Mouse (Mus musculus) cerebellum, postnatal 36 days (tissue): Measurements from ENCODE around the gene Grin2b.

Experiments used
- DNase-seq, 2 experiments: peaks; one replicate each; pipeline ENCODE4 v3.0.0; 2021 to 2022; ENCODE audit warnings: mixed read lengths in 2 of 2

Gene Grin2b

DNA sequence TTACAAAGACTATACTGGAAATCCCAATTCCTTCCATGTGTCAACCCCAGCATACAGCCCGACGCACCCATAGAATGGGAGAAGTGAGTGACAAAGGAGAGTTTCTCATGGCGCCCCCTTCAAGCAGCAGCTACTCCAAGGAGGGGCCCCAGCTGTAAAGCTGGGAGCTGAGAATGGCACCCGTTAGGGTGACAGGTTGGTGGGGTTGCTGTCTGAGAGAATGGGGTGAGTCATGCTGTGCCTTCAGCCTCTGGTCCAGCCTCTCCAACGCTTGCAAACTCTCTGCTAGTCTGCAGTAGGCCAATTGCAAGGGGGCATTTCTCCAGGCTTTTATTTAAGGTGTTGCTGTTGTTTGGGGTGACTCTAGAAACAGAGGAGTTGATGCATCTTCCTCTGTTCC lies 73.1 kb downstream of the Grin2b start:
- DNase-seq = no peak

DNA sequence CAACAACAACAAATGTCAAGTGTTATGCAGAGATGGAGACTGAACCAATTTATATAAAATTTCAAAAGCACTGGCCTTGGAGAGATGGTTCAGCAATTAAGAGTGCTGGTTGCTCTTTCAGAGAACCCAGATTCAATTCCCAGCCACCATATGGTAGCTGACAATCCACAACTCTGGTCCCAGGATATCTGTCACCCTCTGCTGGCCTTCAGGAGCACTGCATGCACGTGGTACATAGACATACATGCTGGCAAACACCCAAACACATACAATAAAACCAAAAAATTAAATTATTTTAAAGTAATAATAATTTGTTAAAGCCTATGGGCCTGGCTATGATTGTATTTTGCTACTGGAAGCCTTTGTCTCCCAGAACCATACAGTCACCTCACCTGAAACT lies 77.0 kb downstream of the Grin2b start:
- no peak for DNase-seq

DNA sequence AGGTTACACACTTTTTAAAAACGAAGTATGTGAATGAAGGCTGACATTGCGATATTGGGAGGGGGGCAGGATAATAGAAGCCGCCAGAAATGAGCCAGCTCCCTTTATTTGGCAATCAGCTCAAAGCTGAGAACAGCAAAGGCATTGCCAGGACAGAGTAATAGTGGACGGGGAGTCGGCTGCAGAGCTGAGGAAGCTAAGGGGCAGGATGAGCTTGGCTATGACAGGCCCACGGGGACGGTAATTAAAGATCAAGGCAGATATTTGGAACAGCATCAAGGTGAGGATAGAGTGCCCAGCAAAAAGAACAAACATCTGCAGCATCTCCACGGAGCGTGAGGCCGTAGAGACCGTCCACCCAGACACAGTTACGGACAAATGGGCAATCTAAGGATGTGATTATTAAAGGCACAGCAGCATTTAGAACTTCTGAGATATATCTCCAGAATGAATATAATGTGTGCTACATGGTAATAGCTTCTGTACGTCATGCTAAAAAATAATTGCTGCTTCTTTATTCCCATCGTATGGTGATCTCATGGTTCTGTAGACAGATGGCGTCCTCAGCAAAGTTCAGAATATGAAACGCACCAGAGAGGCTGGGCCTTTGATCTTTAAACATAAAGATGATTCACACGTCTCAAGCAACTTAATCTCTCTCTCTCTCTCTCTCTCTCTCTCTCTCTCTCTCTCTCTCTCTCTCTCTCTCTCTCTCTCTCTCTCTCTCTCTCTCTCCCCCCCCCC lies 93.1 kb downstream of the Grin2b start:
- no peak for DNase-seq

DNA sequence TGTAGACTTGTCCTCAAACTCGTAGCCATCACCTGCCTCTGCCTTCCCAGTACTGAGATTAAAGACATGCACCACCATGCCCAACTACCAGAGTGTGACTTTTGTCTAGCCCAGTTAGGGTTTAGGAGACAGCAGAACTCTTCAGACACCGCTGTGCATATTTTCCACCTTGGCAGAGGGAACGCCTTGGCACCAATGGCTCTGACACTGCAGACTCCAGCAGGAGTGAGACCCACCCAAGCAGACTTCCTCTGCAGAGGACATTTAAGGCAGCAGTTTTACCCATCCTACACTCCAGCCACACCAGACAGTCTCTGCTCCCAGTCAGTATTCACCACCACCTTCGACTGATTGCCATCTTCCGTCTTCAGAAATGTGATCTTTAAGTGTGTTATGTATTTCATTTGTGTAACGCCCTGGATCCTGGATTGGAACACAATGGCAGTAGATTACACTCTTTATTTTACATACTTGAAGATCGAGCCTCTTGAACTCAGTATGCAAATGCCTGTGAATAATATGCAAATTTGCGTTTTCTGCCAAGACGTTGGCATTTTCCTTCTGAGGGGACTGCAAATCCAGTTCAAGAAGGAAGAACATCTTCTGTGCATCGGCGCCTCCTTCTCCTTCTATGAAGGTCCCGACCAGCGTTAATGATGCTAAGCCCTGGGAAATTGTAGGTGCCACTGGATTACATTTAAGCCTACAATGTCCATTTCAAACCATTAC lies 100.8 kb downstream of the Grin2b start:
- DNase-seq = no peak

DNA sequence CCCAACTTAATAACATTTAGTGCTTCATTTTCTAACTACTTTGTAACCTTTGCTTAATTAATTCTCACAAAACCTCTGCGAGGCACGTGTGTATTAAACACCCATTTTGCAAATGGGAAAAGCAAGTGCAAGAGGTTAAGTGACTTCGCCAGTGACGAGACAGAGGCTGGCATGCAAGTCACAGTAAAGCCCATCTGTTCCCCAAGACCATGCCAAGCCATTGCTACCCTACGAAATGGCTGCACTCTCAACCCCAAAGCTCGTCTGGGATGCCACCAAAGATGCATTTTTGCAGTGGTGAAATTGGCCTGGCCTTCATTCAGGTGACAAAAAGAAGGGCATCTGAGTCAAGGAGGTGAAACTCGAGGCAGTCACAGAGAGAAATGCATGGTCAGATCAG lies 103.2 kb downstream of the Grin2b start:
- no peak for DNase-seq

DNA sequence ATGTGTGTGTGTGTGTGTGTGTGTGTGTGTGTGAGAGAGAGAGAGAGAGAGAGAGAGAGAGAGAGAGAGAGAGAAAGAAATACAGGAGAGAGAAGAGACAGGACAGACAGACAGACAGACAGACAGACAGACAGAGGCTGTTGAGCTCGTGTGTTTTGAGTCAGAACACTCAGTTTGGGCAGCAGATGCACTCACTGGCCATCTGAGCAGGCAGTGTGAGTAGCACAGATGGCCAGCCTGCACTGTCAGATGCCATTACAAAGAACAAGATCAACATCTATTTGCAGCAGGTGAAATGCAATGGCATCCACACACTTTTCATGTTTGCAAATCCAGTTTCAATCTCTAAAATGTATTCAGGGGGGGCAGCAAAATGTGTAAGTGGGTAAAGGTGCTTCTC lies 120.0 kb downstream of the Grin2b start:
- DNase-seq = peak in 1 of 2 experiments; percentile 6

DNA sequence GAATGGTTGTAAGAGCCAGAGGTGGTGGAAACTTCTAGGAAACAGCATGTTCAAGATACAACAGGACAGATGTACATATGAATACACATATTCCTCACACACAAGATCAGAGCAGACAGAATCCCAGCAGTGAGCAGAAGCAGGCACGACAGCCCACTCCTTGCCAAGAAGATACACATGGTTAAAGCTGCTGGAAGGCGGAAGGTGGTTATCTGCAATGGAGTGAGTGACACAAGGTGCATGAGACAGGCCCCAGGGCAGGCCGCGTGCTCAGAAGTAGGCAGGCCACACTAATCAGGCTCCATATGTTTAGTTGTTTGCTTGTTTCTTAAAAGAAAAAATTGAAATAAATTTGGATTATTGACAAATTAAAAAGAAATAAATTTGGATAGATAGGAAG lies 123.0 kb downstream of the Grin2b start:
- no peak for DNase-seq

DNA sequence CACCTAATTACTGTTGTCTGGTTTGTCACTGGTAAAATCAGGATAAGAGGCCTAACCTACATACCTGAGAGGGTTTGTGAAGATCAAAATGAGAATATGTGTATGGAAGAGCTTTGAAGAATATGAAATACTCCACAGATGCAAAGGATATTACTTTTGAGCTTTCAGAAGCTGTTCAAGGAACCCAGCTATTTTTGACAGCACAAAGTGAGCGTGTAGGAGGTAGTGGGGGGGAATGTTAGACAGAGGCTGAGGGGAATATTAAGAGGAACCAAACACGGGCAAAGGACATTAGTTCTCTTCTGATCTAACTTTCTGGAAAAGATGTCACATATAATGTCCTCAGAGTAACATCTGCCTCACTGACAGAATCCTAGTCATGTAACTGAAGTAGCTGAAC lies 125.2 kb downstream of the Grin2b start:
- DNase-seq = no peak

DNA sequence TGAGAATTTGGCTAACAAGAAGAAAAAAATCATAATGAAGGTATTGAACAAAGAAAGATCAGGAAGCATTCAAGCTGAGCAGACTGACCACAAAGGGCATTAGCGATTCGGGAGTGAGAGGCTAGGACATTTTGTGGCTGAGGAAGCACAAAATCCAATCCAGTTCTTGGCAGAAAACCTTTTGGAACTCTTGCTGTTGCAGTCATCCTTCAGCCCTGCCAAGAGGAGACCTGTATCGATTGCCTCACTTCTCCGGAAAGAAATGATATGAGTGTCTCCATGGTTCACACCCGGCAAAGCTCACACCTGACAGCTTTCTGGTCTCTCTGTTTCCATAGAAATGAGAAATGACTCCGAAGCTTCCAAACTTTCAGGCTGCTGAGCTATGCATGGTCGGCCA lies 127.2 kb downstream of the Grin2b start:
- DNase-seq = no peak

DNA sequence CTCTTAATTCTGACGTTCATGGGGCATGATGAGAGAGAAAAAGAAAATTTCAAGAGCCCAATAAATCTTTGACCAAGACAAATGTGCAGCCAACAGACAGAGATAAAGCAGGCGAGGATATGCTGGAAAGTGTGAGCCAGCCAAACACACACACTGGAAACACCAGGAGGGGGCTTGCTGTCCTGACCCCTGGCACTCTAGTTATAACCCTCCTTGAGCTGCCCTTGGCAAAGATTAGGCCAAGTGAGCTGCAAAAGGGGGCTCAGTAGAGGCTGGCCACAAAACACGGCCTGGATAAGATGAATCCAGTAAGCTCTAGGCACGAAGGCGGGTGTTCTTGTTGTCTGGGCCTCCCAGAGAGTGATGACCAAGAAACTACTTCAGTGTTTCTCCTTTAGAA lies 128.8 kb downstream of the Grin2b start:
- no peak for DNase-seq

DNA sequence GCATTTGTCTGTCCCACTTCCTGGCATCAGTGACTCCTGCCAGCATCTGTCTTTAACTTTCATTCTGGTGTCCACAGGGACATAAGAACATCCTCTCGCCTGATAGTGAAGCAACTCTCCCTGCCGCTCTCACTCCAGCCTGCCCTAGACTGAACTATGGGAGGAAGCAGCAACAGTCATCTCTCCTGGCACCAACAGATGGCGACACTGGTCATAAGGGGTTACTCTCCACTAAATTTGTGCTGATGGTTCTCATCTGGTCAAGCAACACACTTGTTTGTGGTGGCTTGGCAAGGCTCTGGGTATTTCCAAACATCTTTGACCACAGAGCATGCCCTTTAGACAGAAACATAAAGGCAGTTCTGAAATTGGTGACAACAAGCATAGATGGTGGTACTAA lies 130.9 kb downstream of the Grin2b start:
- no peak for DNase-seq

DNA sequence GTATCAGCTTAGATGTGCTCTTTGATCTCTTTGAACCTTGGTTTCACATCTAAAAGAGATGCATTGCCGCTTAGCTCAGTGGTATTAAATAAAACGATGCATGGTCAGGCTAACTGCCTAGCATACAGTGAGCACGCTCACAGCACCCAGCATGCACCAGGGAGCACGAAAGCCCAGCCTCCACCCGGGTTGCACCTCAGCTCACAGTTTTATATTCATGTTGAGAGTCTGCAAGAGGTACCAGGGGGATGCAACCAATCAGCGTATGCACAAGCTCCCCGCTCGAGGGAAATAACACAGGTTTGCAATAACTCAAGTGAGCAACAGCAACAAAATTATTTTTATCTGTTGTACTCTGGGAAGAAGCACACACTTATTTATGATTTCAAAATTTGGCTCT lies 131.5 kb downstream of the Grin2b start:
- no peak for DNase-seq

DNA sequence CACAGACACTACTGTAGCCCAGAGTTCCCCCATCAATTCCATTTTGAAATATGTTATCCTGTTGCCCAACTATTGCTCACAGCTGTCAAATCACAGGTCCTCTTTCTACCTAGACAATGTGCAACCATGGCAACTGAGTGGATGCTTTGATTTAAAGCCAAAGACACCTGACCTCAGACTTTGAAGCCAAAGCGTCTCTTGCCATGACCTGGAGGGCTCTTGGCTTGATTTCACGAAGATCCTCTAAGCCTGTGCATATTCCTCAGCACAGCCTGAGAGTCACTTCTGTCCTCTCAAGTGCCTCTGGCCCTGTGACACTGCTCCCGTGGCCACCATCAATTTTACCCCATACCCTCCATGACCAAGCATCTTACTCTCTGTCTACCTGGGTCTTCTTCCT lies 132.4 kb downstream of the Grin2b start:
- DNase-seq = no peak

DNA sequence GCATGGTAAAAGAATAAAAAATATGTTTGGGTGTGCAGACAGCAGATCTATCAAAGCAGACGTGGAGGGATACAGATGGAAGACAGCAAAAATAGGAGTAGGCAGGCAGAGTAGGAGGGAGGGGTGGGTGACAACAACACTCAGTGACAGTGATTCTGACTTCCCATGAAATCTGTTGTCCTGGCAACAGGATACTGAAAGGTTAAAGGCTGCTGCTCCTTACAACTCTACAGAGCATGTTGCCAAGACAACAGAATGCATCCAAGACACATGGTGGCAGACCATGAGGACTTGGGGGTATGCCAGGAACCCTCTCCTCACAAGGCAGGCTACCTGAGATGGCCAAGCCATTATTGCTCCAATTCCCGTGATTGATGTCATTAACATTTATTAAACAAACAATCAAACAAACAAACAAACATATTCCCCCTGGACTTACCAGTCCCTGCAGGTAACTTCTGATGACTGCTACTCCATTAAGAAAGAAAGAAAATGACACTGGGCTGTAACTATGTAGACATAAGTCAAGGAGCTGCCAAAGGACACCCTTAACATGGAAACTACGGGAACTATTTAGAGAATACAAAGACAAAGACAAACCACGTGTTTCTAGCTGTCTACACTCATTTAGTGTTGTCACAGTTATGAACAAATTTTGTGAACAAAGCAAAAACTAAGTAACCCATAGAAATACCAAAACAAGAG lies 143.9 kb downstream of the Grin2b start:
- DNase-seq = no peak

DNA sequence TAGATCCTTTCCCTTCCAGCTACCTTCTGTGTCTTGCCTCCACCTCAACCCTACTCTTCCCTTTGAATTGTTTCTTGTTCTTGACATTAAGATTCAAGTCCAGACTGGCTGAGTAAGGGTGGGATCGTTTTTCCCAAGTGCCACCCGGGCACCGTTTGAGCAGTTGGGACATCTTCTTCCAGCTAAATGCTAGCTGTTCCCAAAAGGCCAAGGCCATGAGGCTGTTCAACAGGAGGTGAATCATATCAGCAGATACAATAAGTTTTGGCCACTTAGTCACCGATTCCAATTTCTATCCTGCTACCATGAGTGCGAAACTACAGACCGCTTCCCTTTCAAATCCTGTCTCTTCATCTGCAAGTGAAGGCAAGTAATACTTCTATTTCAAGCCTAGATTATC lies 146.4 kb downstream of the Grin2b start:
- no peak for DNase-seq

DNA sequence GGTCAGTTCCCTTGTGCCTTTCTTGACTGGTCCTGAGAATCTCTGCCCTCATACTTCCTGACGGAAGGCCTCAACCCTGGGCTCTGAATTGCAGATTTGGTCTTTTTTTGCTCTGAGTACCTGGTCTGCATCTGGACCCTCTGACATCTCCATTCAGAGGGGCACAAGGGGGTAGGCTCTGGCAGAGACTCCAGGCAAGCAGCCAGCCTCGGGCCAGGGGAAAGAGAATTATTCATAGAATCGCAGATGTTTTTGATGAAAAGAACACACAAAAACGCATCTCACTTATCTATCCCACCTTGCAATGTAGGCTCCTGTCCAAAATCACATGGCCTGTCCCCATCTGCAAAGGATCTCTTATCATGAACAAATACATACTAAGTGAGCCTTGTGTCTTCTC lies 147.5 kb downstream of the Grin2b start:
- DNase-seq = no peak

DNA sequence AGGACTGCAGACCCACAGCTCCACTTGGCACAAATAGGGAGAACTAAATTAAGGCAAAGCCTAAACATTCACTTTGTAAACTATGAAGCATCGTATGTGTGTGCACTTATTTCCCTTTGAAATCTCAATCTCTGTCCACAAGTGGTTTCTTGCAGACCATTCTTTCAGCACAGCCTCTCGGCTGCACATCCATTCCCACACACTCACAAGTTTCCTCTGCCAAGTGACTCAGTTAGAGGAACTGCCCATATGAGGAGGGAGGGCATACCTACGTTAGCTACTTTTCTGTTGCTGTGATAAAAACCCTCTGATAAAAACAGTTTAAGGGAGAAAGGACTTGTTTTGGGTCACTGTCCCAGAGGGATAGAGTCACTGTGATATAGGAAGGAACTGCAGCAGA lies 152.9 kb downstream of the Grin2b start:
- no peak for DNase-seq

DNA sequence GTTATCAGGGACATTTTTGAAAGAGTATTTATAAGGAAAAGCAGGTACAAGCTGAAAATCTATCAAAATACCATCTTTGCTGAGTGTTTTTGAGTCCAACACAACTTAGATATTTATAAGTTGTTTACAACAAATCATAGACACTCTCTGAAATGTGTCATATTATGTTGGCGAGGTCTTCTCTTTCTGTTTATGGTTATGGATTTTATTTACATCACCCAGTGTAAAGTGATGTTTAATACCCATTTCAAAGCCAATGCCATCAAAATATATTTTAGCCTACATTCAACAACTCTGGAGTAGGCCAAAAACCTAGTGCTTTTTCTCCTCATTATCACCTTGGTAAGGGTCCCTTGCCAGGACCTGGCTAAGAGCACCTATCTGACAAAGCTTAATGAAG lies 154.3 kb downstream of the Grin2b start:
- no peak for DNase-seq

DNA sequence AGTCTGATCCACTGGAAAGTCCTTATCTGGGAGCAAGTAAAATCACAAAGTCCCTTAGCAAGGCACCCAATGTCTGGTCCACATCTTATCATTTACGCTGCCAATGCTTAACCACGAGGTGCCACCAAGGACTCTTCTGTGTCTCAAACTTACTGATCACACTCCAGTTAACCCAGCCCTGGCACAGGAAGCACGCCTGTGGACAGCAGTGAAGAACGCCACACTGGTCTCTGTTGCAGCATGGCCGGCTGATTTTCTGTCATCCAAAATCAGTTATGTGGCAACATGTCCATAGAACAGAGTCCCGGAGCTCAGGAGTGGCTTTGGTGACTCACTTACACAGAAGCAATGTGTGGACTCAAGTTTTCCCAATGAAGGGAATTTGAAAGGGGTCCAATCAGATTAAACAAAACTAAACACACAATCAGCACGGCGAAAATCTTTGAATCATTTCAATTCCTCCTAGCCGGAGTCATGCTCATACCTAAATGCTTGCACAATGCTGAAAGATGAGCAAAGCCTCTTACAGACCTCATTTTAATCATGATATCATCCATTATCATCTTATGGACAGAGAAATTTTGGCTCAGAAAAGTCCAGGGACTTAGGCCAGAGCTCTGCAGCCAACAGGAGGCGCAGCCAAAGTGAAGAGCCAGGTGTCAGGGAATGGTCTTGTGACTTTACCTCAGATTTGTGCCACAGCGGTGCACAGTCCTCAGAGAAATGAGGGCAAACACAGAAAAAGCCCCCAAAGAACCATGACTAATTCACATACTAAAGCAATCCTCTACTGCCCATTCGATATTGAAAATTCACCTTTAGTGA lies 159.5 kb downstream of the Grin2b start:
- DNase-seq = no peak

DNA sequence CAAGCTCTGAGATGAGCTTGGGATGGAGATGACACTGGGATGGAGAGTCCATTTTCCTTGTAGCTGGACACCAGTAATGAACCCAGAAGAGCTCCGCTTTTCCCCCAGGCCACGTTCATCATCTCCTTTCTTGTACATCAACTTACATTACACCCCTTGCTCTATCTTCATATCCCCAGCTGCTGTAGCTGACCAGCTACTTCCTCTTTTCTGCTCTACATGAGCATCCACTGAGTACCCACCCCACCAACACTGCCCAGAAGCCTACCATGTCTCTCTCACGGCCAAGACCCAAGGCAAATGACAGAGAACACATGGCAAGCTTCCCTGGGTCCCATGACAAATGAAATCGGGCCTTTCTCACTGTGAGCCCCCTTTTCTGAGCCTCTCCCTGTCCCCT lies 161.8 kb downstream of the Grin2b start:
- DNase-seq = no peak

DNA sequence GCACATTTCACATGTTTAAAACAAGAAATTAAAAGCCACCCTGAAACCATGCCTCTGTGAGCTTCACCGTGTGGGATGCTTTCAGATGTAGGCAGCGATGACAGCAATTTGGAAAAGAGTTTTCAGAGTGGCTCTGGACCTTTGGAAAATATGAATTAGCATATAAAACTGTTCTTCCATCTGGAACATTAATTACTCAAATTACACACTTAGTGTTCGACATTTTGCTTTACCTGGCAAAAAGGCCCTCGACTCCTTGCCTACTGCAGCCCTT lies 162.3 kb downstream of the Grin2b start:
- DNase-seq = no peak

DNA sequence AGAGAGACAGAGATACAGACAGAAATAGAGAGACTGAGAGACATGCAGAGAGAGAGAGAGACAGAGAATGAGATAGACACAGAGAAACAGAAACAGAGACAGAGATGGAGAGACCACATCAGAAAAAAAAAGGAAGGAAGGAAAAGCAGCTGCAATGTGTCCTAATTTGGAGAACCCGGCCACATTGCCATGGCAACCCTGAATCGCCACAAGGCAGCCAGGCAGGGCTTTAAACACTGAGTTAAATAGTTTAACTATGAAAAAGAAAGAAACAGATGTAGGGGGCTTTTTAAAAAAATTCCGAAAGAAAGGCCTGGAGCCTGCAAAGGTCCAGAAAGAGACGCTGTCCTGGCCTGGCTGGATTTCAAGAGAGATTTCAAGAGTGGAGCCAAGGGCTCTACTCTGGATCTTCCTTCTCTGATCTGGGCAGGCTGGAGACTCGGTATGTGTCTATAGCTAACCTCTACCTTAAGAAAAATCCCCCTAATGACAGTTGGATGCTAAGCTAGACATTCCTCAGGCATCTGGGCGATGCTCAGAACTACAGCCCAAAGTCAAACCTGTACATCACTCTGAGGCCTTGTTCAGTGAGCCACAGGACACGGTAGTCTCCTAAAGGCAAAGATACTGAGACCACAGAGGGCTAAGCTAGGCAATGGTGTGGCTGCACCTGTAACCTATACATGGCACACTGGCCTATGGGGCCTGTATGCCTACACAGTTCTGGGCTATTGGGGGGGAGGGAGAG lies 162.8 kb downstream of the Grin2b start:
- DNase-seq = no peak

DNA sequence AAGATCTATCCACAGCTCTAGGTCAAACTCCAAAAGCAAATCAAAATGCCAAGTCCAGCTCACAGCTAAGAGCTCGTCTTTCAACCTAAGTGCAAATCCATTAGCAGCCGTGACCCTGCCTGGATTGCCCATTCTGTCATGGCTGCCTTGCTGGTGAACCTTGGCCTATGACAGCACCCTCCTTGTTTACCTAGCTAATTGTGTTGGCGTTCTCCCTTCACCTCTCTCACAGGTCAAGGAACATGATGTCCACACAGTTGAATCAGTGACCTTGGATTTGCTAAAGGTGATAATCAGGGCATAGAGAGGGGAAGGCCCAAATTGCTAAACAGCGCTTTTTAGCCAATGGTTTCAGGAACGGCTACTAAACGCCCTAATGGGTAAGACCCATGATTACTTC lies 165.2 kb downstream of the Grin2b start:
- DNase-seq = no peak
